Mouse (Mus musculus): Measurements from ENCODE around the gene Prp2.
"Not testable (repeated sequence)": the region's sequence is repeated elsewhere in the genome, so short reads cannot be mapped to it uniquely, and the experiment has no call there.

- TF ChIP-seq CTCF (IDR thresholded peaks at IDR 0.05; ENCODE audit: control insufficient read depth, insufficient read depth, insufficient read length); USF1 (IDR thresholded peaks at IDR 0.05; ENCODE audit: low read depth); FOSL1 (IDR thresholded peaks at IDR 0.05; ENCODE audit: insufficient read depth, low read length, poor library complexity, severe bottlenecking); MAX (IDR thresholded peaks at IDR 0.05); MYOG (IDR thresholded peaks at IDR 0.05; ENCODE audit: control insufficient read depth, extremely low read depth, insufficient read length); MYOD1 (IDR thresholded peaks at IDR 0.05; ENCODE audit: control insufficient read depth, insufficient read length, low read depth); CEBPB (IDR thresholded peaks at IDR 0.05; ENCODE audit: low read depth): not testable (repeated sequence)
Observed at GRCm38 (mm10) chr6:132569509-132569908, 26.2 kb upstream of the Prp2 start, which contains the start of gene Prh1.

Data from C2C12 (cell line).